Mouse (Mus musculus) MEL-GATA-1-ER (cell line): ENCODE measurements at regions not wholly inside any gene's neighbourhood (a gene's known extent, or its start where the extent isn't known, plus 50 kb on each side); places are given as distances from the start of the nearest gene placed in this dataset.
A peak's percentile ranks its signal among the peaks of the same experiment; 100 is the strongest.

ENCODE experiments used
- DNase-seq: peaks from one replicate; pipeline ENCODE4 v3.0.0-alpha.2; 2012; ENCODE audit warnings: low read depth; ENCODE audit errors: extremely low read depth

GRCm38 (mm10) chr2:3940786-3941185, 76.7 kb upstream of the Frmd4a start:
- no peak for DNase-seq

GRCm38 (mm10) chr2:3941496-3941895, 76.0 kb upstream of the Frmd4a start:
- no peak for DNase-seq

GRCm38 (mm10) chr2:3947432-3947831, 70.1 kb upstream of the Frmd4a start:
- no peak for DNase-seq

GRCm38 (mm10) chr2:3948331-3948730, 69.2 kb upstream of the Frmd4a start:
- no peak for DNase-seq

GRCm38 (mm10) chr2:3957491-3957890, 60.0 kb upstream of the Frmd4a start:
- DNase-seq, result no peak

GRCm38 (mm10) chr2:3958065-3958641, 59.4 kb upstream of the Frmd4a start:
- DNase-seq, result no peak

- no peak for DNase-seq
These were observed 58.8 kb upstream of the Frmd4a start for GRCm38 (mm10) chr2:3958711-3959110.

GRCm38 (mm10) chr2:3959181-3959580, 58.3 kb upstream of the Frmd4a start:
- no peak for DNase-seq

GRCm38 (mm10) chr2:3960213-3960612, 57.3 kb upstream of the Frmd4a start:
- DNase-seq, result no peak

GRCm38 (mm10) chr2:3964351-3964750, 53.2 kb upstream of the Frmd4a start:
- peak; percentile 40 for DNase-seq
